ENCODE assay signal across 11 mouse cellular contexts in genomic region chr17:5801761-5802655, GRCm38 (mm10). TPM values are rescaled to one million over a fixed set of nuclear protein-coding genes. Genes with fewer than 3 reads are reported as not detected.
A peak's percentile ranks its signal among the peaks of the same experiment; 100 is the strongest.
DNase-seq lines count a peak whose midpoint lies in the region; ATAC-seq lines count a peak whose summit lies in the region.
"Had no signal": no experiment of that assay in that cellular context is flagged by ENCODE, and none has a peak within 500 bp of the region (broad histone marks: within the 10 kb centered on the region; RNA-seq: fewer than 3 reads in every experiment).

No protein-coding gene starts in this region.

- H3K9me3 ChIP-seq in heart, embryonic 11.5 days (replicated peaks; ENCODE audit: control insufficient read depth, low read length), result no peaks in the 10 kb centered on the region
- H3K9me3 ChIP-seq: limb, embryonic 15.5 days; neural tube, embryonic 12.5 days had no signal

- H3K4me1 ChIP-seq in heart, embryonic 11.5 days (ENCODE audit: control insufficient read depth, insufficient read depth, low read length), result peaks cover 19% of the 10 kb centered on the region
- H3K4me1 ChIP-seq: neural tube, embryonic 12.5 days had no signal

- H3K36me3 ChIP-seq in heart, embryonic 11.5 days (ENCODE audit: control insufficient read depth, insufficient read depth, low read length), result no peaks in the 10 kb centered on the region
- H3K36me3 ChIP-seq: limb, embryonic 15.5 days; neural tube, embryonic 12.5 days had no signal

- peak; percentile 38 to 44 for DNase-seq in spleen, adult 18-20 months
- DNase-seq in spleen, adult 12 weeks (ENCODE audit: low spot score), result no peak
- DNase-seq in kidney, postnatal 10 days, result peak; percentile 60
- DNase-seq in thymus, postnatal 4 days, result peak; percentile 73
- no peak for DNase-seq in cerebellum, postnatal 4 days (ENCODE audit: low spot score in 2 of 2)
- DNase-seq in embryo, embryonic 10.5 days (ENCODE audit: low spot score), result no peak

- no peak overlapping the region for H3K4me2 ChIP-seq in heart, embryonic 11.5 days
- H3K4me2 ChIP-seq: limb, embryonic 15.5 days; neural tube, embryonic 12.5 days had no signal

- H3K4me3 ChIP-seq in heart, embryonic 11.5 days (ENCODE audit: low read depth, low read length), result no peak overlapping the region
- H3K4me3 ChIP-seq: limb, embryonic 15.5 days; neural tube, embryonic 12.5 days had no signal

- no peak overlapping the region for H3K9ac ChIP-seq in heart, embryonic 11.5 days (ENCODE audit: low read depth, low read length)
- H3K9ac ChIP-seq: limb, embryonic 15.5 days; neural tube, embryonic 12.5 days had no signal

- WGBS in heart, embryonic 11.5 days (ENCODE audit: insufficient replicate concordance), result 46% methylated on average over 17 of the region's 17 CpGs

- peak; percentile 28 for ATAC-seq in megakaryocyte-erythroid progenitor cell, adult 5-6 weeks (replicated peaks; ENCODE audit: low FRiP score, low TSS enrichment, poor library complexity, severe bottlenecking)
- no peak for ATAC-seq in heart, embryonic 11.5 days (replicated peaks; ENCODE audit: insufficient number of reproducible peaks, low FRiP score, low TSS enrichment)

- H3K27ac ChIP-seq in heart, embryonic 11.5 days (ENCODE audit: low read depth, low read length), result no peak overlapping the region
- H3K27ac ChIP-seq: kidney, postnatal 0 days; limb, embryonic 15.5 days; neural tube, embryonic 12.5 days had no signal

- H3K27me3 ChIP-seq in heart, embryonic 11.5 days (ENCODE audit: control insufficient read depth, insufficient read depth, low read length), result no peaks in the 10 kb centered on the region
- H3K27me3 ChIP-seq: limb, embryonic 15.5 days; neural tube, embryonic 12.5 days had no signal

RNA-seq across cellular contexts. Expression of gene Snx9, which starts 39.1 kb away (rescaled TPM):
- total RNA-seq in megakaryocyte-erythroid progenitor cell, adult 5-6 weeks (2014; fragmentation: Nextera tagmentation), result 25.8 and 28.9 TPM in 2 replicates
- total RNA-seq in megakaryocyte-erythroid progenitor cell, adult 5-6 weeks (2017), result 16.5 and 20.0 TPM in 2 replicates
- polyA plus RNA-seq in heart, embryonic 11.5 days (2014; fragmentation: Nextera tagmentation; extraction: Ambion mirVana), result 26.5 and 26.9 TPM in 2 replicates

Comparison
In these comparisons a context has a peak if more than half of its experiments do, and no peak if none do; other contexts are left out.
1. DNase-seq: peak in spleen, adult 18-20 months (2 of 2), kidney, postnatal 10 days (single experiment) and thymus, postnatal 4 days (single experiment); none in spleen, adult 12 weeks (single experiment), cerebellum, postnatal 4 days (0 of 2) and embryo, embryonic 10.5 days (single experiment).